Mouse (Mus musculus) embryonic fibroblast, embryonic 13.5 days (primary cell): ENCODE results near the gene Synpo2. TPM values are rescaled to one million over a fixed set of nuclear protein-coding genes. Genes with fewer than 3 reads are reported as not detected.

Experiments
- H3K27ac ChIP-seq: 2 replicates; pipeline ENCODE4 v1.5.1; 2012; ENCODE audit warnings: low read length, control low read depth, inconsistent platforms; ENCODE audit not compliant: insufficient read depth
- H3K4me1 ChIP-seq: 2 replicates; pipeline ENCODE4 v1.6.1; 2011; ENCODE audit warnings: low read length; ENCODE audit not compliant: control insufficient read depth, insufficient read depth
- H3K4me3 ChIP-seq: 2 replicates; pipeline ENCODE4 v1.5.1; 2011; ENCODE audit warnings: mild to moderate bottlenecking, control low read depth, low read length; ENCODE audit not compliant: insufficient read depth
- CTCF ChIP-seq: IDR thresholded peaks from 2 replicates; pipeline ENCODE4 v1.5.1; 2011; ENCODE audit warnings: mild to moderate bottlenecking, control low read depth, low read length, moderate library complexity, borderline replicate concordance; ENCODE audit not compliant: insufficient read depth
- POLR2A ChIP-seq: IDR thresholded peaks from 2 replicates; pipeline ENCODE4 v1.6.1; 2011; ENCODE audit warnings: low read depth, mild to moderate bottlenecking, control low read depth, low read length, moderate library complexity
- polyA plus RNA-seq: library from polyadenylated mRNA; stranded (reverse); fragments of >200 nt; gene quantifications from 2 replicates; pipeline ENCODE4 v1.2.4, GENCODE M21; 2011; ENCODE audit warnings: low read depth; ENCODE audit not compliant: missing spikeins, insufficient read length

The Synpo2 gene
- polyA plus RNA-seq, 1 experiment: 6.2 TPM

DNA sequence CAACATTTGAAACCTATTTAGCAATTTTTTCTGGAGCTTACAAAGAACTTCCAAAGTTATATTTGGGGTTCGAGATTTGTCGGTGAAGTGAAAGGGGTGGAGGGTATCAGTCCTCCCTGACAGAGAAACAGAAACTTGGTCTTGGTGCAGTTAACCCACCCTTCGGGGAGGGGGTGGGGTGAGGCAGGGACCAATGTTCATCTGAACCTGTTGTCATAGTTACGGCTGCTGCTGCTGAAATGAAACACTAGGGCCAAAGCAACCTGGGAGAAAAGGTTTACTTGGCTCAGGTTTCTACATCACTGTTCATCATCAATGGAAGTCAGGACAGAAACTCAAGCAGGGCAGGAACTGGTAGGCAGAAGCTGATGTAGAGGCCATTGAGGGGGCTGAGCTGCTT, 66.6 kb downstream of the Synpo2 start:
- Histone ChIP-seq H3K4me3 (no peak overlapping the region), H3K4me1 (no peaks in the 10 kb centered on the region), H3K27ac (no peak overlapping the region)
- no peak for TF ChIP-seq CTCF

DNA sequence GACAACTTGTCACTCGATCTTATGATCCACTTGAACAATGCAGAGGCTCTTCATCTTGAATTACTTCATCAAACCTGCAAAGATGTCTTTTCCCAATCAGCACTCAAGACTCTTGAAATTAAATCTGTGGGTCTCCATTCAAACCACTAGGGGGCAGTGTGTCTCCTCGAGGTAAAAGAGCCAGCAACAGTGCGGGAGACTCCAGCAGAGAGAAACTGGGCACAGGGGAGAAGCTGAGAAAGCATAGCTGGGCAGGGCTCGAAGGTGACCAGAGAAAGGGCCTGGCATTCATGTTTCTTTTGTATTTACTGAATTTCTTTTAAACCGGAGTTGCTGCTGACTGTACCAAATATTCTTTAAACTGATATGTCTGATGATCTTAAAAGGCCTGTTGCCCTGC, 67.1 kb downstream of the Synpo2 start:
- Histone ChIP-seq H3K27ac (no peak overlapping the region), H3K4me3 (no peak overlapping the region), H3K4me1 (no peaks in the 10 kb centered on the region)
- TF ChIP-seq CTCF (0 out of 2 replicates have a peak, but pooled peaks have one; percentile 16), POLR2A (no peak)

DNA sequence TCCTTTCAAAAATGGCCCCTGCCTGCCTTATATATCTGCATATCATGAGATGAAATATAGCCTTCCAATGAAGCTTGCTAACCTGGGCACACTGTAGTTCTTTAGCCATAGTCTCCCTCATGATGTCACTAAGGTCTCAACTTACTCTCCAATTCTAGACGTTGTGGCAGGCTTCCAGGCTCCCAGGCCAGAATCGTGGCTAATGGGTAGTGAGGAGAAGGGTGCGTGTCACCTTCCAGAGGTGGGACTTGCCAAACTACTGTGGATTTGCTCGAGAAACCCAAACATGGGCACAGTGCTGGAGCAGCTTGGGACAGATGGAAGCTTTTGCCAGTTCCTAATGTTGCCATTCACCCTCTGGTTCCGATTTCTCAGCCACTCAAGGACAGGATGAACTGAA, 69.5 kb downstream of the Synpo2 start:
- TF ChIP-seq POLR2A: no peak
- no peak for TF ChIP-seq CTCF
- Histone ChIP-seq H3K4me3 (no peak overlapping the region), H3K4me1 (no peaks in the 10 kb centered on the region)

DNA sequence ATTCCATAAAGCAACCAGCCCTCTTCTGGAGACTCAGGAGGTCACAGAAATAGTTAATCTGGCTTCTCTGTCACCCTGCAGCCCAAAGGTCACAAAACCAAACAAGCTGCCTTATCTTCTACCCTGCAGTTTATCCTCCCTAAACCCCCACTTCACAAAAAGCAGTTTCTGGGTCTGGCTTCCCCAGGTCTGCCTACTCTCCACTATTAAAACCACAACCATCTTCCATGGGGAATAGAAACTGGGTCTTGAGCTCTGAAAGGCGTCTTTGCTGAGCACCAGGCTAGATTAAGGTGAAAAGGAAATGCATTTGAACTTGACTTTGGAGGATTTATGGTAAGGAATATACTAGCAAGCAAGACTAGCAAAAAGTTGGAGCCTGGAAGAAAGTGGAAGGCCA, 71.8 kb downstream of the Synpo2 start:
- TF ChIP-seq CTCF: no peak
- no peak for TF ChIP-seq POLR2A
- Histone ChIP-seq H3K27ac (no peak overlapping the region), H3K4me3 (no peak overlapping the region), H3K4me1 (no peaks in the 10 kb centered on the region)

More for the DNA sequence above, 69.5 kb downstream of the Synpo2 start:
- H3K27ac ChIP-seq: no peak overlapping the region

DNA sequence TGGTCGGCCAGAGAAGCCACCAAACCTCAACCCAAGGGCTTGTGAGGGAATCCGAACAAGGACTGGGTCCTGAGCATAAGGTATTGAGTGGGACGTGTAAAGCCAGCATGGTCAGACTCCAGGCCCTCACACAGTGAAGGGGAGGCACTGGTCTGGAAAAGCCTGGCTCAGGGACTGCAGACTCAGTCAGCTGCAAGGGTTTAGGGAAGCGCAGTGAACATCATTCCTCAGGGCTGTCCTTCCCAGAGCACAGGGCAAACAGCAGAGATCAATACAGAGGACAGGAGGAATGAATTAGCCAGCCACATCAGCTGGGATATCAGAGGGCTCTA, 72.8 kb downstream of the Synpo2 start:
- TF ChIP-seq CTCF (no peak), POLR2A (no peak)
- Histone ChIP-seq H3K27ac (no peak overlapping the region), H3K4me1 (no peaks in the 10 kb centered on the region), H3K4me3 (no peak overlapping the region)

DNA sequence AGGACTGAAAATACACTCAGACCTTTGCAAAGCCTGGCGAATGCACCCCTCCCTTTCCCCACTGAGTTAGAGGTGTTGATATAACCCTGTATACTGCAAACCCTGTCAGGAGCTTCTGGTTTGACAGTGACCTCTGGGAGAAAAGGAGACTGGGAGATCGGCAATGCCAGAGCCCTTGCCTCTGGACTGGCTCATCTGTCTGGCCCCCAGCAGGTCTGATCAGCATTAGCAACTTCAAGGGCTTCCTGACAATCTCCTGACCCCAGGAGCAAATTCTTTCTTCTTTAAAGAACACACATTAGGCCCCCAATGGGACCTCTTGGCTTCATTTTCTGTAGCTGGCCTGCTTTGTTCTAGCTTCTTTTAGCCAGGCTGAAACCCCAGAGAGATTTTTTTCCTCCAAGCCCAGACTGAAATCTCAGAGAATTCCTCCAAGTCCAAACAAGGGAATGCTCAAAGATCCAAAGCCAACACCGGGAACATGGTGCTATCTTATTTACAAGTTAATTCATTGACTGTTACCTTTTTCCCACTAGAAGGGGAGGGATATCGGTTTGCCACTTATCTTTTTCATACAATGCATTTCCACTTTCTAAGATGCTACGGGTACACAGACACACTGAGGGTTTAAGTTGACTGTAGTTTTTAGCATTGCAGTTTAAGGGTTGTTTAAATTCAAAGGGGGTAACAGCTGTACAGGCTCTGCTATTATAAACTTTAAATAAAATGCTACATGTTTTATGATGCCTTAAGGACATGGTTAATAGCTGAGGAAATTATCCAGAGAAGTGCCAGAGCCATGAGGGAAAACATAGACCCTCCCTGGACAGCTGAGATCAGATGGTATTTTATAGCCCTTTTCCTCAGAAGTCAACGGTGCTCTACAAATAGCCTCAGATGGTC, 73.4 kb downstream of the Synpo2 start:
- Histone ChIP-seq H3K4me3 (no peak overlapping the region), H3K4me1 (no peaks in the 10 kb centered on the region), H3K27ac (no peak overlapping the region)
- TF ChIP-seq CTCF (no peak), POLR2A (no peak)

DNA sequence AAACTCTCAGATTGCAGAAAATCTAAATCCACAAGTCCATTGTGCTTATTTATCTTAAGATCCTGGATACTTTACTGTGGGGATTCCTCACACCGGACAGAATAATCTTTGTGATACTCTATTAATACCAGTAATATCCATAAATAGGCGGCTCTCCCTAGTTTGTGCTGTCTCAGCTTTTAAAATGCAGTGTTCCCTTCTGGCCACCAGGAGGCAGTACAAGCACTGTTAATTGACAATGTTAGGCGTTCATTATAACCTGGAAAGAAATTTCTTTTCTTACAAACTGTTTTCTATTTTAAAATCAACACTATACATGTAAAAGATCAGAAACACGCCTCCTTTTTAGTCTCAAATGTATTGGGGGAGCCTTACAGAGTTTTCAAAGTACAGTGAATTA, 75.2 kb downstream of the Synpo2 start:
- TF ChIP-seq POLR2A: no peak
- TF ChIP-seq CTCF: no peak
- H3K4me1 ChIP-seq: no peaks in the 10 kb centered on the region
- H3K27ac ChIP-seq: no peak overlapping the region
- H3K4me3 ChIP-seq: no peak overlapping the region

DNA sequence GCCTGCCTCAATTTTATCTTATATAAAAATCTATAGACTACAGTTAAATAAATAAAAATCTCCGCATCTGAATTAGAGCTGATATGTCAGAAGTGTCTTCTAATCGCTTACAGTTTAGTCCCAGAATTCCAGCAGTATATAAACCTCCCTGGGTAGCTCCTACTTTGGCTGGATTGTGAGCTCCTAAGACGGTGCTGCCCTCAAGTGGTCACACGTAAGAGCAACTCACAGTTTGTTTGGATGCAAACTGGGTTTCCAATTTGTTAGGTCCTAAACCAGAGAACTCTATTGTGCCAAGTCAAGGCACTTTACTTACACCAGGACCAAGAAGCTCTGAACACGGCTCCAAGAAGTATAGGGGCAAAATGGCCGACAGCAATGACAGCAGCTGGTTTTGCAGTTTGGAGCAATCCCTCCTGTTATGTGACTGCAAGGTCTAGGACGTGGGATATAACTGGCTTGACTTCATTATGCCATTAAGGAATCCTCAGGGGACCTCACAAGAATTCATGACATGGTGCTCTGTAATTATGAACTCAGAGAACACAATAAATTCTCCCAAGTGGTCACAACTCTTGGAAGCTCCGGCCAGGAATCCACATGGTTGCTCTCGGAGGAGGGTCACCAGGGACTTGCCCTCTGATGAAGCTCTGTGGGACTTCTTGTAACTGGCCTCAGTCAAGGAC, 76.7 kb downstream of the Synpo2 start:
- peak; percentile 77; the same call in 1 of the 2 replicates for TF ChIP-seq CTCF
- no peak for TF ChIP-seq POLR2A

DNA sequence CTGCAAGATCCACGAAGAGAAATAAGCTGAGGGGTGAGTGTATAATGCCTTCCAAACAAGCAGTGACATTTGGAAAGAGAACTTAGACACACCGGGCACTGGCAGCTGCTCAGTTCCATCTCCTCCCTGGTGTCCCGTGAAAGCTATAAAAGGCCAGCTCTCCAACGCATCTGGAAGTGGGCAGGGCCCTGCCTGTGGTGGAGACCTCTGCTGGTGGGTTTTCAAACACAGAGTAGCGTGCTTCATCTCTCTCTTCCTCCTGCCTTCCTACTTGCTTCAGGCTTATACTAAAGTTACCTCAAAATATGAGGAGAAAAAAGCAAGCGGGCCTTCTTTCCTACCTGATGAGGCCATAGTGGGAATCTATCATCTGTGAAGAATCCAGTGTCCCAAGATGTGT, 77.4 kb downstream of the Synpo2 start:
- TF ChIP-seq POLR2A (no peak), CTCF (peak; percentile 42; the same call in 1 of the 2 replicates)
- H3K27ac ChIP-seq: 0 out of 2 replicates have a peak overlapping the region, but pooled peaks have one; percentile 27
- H3K4me3 ChIP-seq: no peak overlapping the region
- no peaks in the 10 kb centered on the region for H3K4me1 ChIP-seq

More for the DNA sequence above, 76.7 kb downstream of the Synpo2 start:
- H3K4me3 ChIP-seq: no peak overlapping the region
- no peak overlapping the region for H3K27ac ChIP-seq
- no peaks in the 10 kb centered on the region for H3K4me1 ChIP-seq

DNA sequence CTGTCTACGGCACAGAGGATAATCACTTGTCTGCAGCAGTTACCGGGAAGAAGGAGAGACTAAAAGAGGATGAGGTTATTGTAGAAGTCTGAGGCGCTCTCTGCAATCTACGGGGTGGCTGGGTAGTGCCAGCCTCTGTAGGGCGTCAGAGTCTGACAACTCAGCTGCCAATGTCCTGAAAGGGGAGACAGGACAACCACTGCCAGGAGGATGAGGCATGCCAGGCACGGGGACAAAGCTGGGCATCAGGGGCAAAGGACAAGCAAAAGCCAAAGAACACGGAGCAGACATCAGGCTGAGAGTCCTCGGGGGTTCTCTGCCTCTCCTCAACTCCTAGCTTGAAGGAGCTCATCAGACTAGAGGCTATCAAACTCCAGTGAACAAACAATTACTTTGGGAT, 82.6 kb downstream of the Synpo2 start:
- no peak for TF ChIP-seq POLR2A
- TF ChIP-seq CTCF: no peak
- no peak overlapping the region for H3K4me3 ChIP-seq
- H3K27ac ChIP-seq: no peak overlapping the region
- peaks cover 3% of the 10 kb centered on the region; the same call in 1 of the 2 replicates for H3K4me1 ChIP-seq

DNA sequence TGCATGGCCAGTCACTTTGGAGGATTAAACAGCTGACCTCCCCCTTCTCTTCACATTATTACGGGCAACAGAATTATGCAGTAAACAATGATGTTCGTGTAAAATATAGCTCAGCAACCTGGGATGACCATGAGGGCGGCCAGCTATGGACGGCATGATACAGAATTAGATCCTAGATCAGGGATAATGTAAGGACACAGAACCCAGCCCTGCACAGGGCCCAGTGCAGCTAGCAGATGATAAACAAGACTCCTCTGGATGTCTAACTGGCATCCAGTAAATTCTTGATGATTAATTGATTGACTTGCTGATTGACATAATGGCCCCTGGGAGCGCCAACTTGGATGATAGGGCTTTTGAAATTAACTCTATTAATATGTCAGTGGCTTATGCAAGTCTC, 83.0 kb downstream of the Synpo2 start:
- H3K4me3 ChIP-seq: no peak overlapping the region
- H3K4me1 ChIP-seq: peaks cover 3% of the 10 kb centered on the region; the same call in 1 of the 2 replicates
- H3K27ac ChIP-seq: no peak overlapping the region
- TF ChIP-seq CTCF (no peak), POLR2A (no peak)
